Mouse (Mus musculus) cerebellum, adult 2 months (tissue): ENCODE measurements around the gene Becn1. TPM values are rescaled to one million over a fixed set of nuclear protein-coding genes. Genes with fewer than 3 reads are reported as not detected.
A peak's percentile ranks its signal among the peaks of the same experiment; 100 is the strongest.

ENCODE experiments used
- DNase-seq, 2 experiments: peaks; one replicate each; pipeline ENCODE4 v3.0.0; 2021
- H3K27ac ChIP-seq: fragments of 200-500 bp; 2 replicates; pipeline ENCODE4 v1.5.1; 2012; ENCODE audit warnings: low read length, control low read depth, inconsistent platforms; ENCODE audit not compliant: insufficient read depth
- H3K27me3 ChIP-seq: fragments of 200-500 bp; 2 replicates; pipeline ENCODE4 v1.6.1; 2012; ENCODE audit warnings: inconsistent platforms, mild to moderate bottlenecking, low read length, moderate library complexity; ENCODE audit not compliant: control insufficient read depth, insufficient read depth
- H3K4me1 ChIP-seq: fragments of 200-500 bp; 2 replicates; pipeline ENCODE4 v1.6.1; 2011; ENCODE audit warnings: low read length; ENCODE audit not compliant: control insufficient read depth, insufficient read depth
- H3K4me3 ChIP-seq: fragments of 200-500 bp; replicated peaks from 2 replicates; pipeline ENCODE3; 2011; ENCODE audit warnings: mild to moderate bottlenecking, low read depth, low read length, control low read depth; ENCODE audit not compliant: insufficient read depth
- CTCF ChIP-seq: fragments of 200-500 bp; IDR thresholded peaks from 2 replicates; pipeline ENCODE4 v1.5.1; 2011; ENCODE audit warnings: low read depth, mild to moderate bottlenecking, control low read depth, low read length, moderate library complexity, borderline replicate concordance; ENCODE audit not compliant: insufficient read depth
- POLR2A ChIP-seq: fragments of 200-500 bp; IDR thresholded peaks from 2 replicates; pipeline ENCODE4 v1.6.1; 2011; ENCODE audit warnings: low read length, control low read depth, borderline replicate concordance; ENCODE audit not compliant: insufficient read depth
- WGBS: fragments of 180-500 bp; shearing (Covaris S2); methylation state at CpG from one replicate; pipeline ENCODE4 v1.1.7; 2018; 5-methylcytosine and 5-hydroxymethylcytosine counted together
- polyA plus RNA-seq: library from polyadenylated mRNA; depleted of rRNA; stranded (reverse); fragments of >200 nt; gene quantifications from 2 replicates; pipeline ENCODE4 v1.2.3, GENCODE M21; 2012

The Becn1 gene
- polyA plus RNA-seq, 1 experiment, result 132 TPM

GRCm38 (mm10) chr11:101272446-101272845, 29.6 kb downstream of the Becn1 start:
- Histone ChIP-seq H3K27me3 (no peaks in the 10 kb centered on the region), H3K4me3 (no peak overlapping the region), H3K4me1 (peaks cover 10% of the 10 kb centered on the region), H3K27ac (no peak overlapping the region)
- DNase-seq, result no peak
- 86% methylated on average over 3 of the region's 3 CpGs for WGBS
- TF ChIP-seq CTCF, result no peak
- no peak for TF ChIP-seq POLR2A

DNA sequence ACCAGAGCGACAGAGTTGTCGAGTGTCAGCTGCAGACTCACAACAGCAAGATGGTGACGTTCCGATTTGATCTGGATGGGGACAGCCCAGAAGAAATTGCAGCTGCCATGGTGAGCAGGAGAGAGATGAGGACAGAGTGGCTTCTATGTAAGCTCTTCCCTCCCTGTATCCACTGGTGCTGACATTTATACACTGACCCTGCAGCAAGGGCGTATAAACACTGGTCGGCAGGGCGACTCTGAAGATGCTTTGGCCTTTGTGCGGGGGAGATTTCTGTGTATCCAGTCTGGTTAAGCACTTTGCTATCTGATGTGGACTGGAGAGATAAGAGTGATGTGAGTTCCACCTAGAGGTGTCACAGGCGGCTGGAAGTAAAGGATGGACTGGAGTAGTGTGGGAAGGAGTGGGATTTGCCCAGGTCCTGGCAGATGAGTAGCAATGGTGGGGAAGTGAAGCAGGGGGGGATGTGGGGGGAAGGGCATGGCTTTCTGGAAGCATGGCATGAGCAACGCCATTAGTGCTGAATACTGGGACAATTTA, 32.4 kb downstream of the Becn1 start:
- no peak overlapping the region for H3K27ac ChIP-seq
- no peak for DNase-seq
- peak overlapping the region; percentile 26 for H3K4me3 ChIP-seq
- TF ChIP-seq CTCF (no peak), POLR2A (no peak)
- 24% methylated on average over 10 of the region's 10 CpGs for WGBS
- H3K27me3 ChIP-seq, result no peaks in the 10 kb centered on the region; the same call in 1 of the 2 replicates
- 0 out of 2 replicates have a peak, but pooled peaks cover 4% of the 10 kb centered on the region for H3K4me1 ChIP-seq

- 42% methylated on average over 6 of the region's 6 CpGs for WGBS
- Histone ChIP-seq H3K4me1 (0 out of 2 replicates have a peak, but pooled peaks cover 4% of the 10 kb centered on the region), H3K27ac (no peak overlapping the region), H3K4me3 (no peak overlapping the region), H3K27me3 (no peaks in the 10 kb centered on the region; the same call in 1 of the 2 replicates)
- TF ChIP-seq CTCF (no peak), POLR2A (no peak)
- no peak for DNase-seq
Observed at GRCm38 (mm10) chr11:101265906-101266305, 36.2 kb downstream of the Becn1 start.

- H3K4me1 ChIP-seq, result peaks cover 6% of the 10 kb centered on the region; the same call in 1 of the 2 replicates
- no peaks in the 10 kb centered on the region; the same call in 1 of the 2 replicates for H3K27me3 ChIP-seq
- TF ChIP-seq CTCF (no peak), POLR2A (no peak)
- H3K27ac ChIP-seq, result no peak overlapping the region
- no peak overlapping the region for H3K4me3 ChIP-seq
- WGBS, result 3% methylated on average over 31 of the region's 31 CpGs
- no peak for DNase-seq
Observed at GRCm38 (mm10) chr11:101264954-101265471, 37.1 kb downstream of the Becn1 start.

DNA sequence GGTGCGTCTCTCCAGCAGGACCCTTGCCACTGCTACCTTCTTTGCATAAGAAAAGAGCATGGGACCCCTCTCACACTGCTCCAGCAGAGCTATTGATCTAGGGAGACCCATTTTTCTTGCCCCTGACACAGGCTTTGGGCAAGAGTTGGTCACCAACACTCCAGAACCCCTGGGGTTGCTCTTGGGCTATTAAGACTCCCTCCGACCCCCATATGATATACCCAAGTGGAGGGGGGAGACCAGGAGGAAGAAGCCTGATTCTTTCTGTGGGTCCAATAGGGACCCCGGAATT, 38.2 kb downstream of the Becn1 start:
- Histone ChIP-seq H3K27me3 (no peaks in the 10 kb centered on the region; the same call in 1 of the 2 replicates), H3K27ac (no peak overlapping the region), H3K4me3 (no peak overlapping the region), H3K4me1 (peaks cover 9% of the 10 kb centered on the region; the same call in 1 of the 2 replicates)
- DNase-seq, result no peak
- TF ChIP-seq POLR2A, result no peak
- no peak for TF ChIP-seq CTCF
- WGBS, result 9% methylated on average over 3 of the region's 3 CpGs

- 4% methylated on average over 32 of the region's 32 CpGs for WGBS
- Histone ChIP-seq H3K27me3 (no peaks in the 10 kb centered on the region; the same call in 1 of the 2 replicates), H3K27ac (no peak overlapping the region), H3K4me1 (peaks cover 9% of the 10 kb centered on the region; the same call in 1 of the 2 replicates), H3K4me3 (no peak overlapping the region)
- DNase-seq, result no peak
- no peak for TF ChIP-seq CTCF
- no peak for TF ChIP-seq POLR2A
Observed at GRCm38 (mm10) chr11:101263138-101263988, 38.7 kb downstream of the Becn1 start.

GRCm38 (mm10) chr11:101262272-101262967, 39.7 kb downstream of the Becn1 start:
- TF ChIP-seq POLR2A, result no peak
- no peak for TF ChIP-seq CTCF
- DNase-seq, result no peak
- H3K4me1 ChIP-seq, result peaks cover 9% of the 10 kb centered on the region; the same call in 1 of the 2 replicates
- H3K27me3 ChIP-seq, result no peaks in the 10 kb centered on the region; the same call in 1 of the 2 replicates
- 6% methylated on average over 24 of the region's 24 CpGs for WGBS
- no peak overlapping the region for H3K4me3 ChIP-seq
- no peak overlapping the region for H3K27ac ChIP-seq
